19 mouse cellular contexts compared by ENCODE assay signal in the genomic region with DNA sequence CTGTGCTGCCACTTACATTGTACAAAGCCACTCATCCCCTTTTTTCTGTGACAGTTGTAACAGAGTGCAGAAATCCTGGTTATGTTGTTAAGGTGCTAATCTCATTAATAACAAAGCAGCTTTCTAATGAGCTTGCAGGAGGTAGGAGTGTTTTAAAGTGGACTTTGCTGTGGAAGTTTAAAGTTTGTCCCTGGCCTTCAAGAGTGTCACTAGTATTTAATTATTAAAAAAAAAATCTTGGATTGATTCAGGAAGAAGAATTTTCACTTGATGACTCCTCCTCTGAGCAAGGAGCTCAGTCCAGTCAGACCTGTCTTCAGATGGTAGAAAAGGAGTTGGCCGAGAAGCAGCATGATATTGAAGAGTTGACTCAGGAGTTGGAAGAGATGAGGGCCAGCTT. TPM values are rescaled to one million over a fixed set of nuclear protein-coding genes. Genes with fewer than 3 reads are reported as not detected.
DNase-seq lines count a peak whose midpoint lies in the region; ATAC-seq and TF ChIP-seq lines count a peak whose summit lies in the region.
"Had no signal": no experiment of that assay in that cellular context is flagged by ENCODE, and none has a peak within 500 bp of the region (broad histone marks: within the 10 kb centered on the region; RNA-seq: fewer than 3 reads in every experiment).

No protein-coding gene starts in this region.

- no peak overlapping the region for H3K9ac ChIP-seq in kidney, embryonic 15.5 days

- H3K27me3 ChIP-seq in kidney, adult 2 months (replicated peaks; ENCODE audit: control insufficient read depth, insufficient read depth, low read length): no peaks in the 10 kb centered on the region
- H3K27me3 ChIP-seq in kidney, embryonic 15.5 days: no peaks in the 10 kb centered on the region
- H3K27me3 ChIP-seq: CH12.LX, Patski had no signal

- 53% methylated on average over 1 of the region's 1 CpGs for WGBS in kidney, adult 2 months
- 92% methylated on average over 1 of the region's 1 CpGs for WGBS in kidney, embryonic 15.5 days

- TF ChIP-seq CTCF in kidney, adult 2 months (conservative IDR thresholded peaks at IDR 0.05; ENCODE audit: insufficient read depth, insufficient read length, low read depth, low read length): no peak

- no peak for TF ChIP-seq POLR2A in kidney, adult 2 months (IDR thresholded peaks at IDR 0.05; ENCODE audit: low read depth, low read length)

- no peak overlapping the region for H3K27ac ChIP-seq in kidney, adult 2 months (ENCODE audit: insufficient read depth, low read depth, low read length)
- H3K27ac ChIP-seq in kidney, embryonic 15.5 days: no peak overlapping the region

- ATAC-seq in kidney, embryonic 15.5 days (replicated peaks; ENCODE audit: low FRiP score): no peak
- ATAC-seq: activated CD4-positive, CD25-positive, alpha-beta regulatory T cell, adult 4 months; CD4-positive, CD25-positive, alpha-beta regulatory T cell, adult 4 months; Patski had no signal

- no peaks in the 10 kb centered on the region for H3K9me3 ChIP-seq in kidney, embryonic 15.5 days (replicated peaks)
- H3K9me3 ChIP-seq: G1E had no signal

- peaks cover 3% of the 10 kb centered on the region; the same call in 1 of the 2 replicates for H3K36me3 ChIP-seq in kidney, adult 2 months (ENCODE audit: control insufficient read depth, insufficient read depth, low read length)
- peaks cover 76% of the 10 kb centered on the region for H3K36me3 ChIP-seq in kidney, embryonic 15.5 days

- H3K4me3 ChIP-seq in kidney, adult 2 months (ENCODE audit: insufficient read depth, low read depth, low read length): no peak overlapping the region
- no peak overlapping the region for H3K4me3 ChIP-seq in kidney, embryonic 15.5 days (replicated peaks)

- peak; percentile 52 for DNase-seq in kidney, adult 2 months
- no peak for DNase-seq in kidney, postnatal 25 days
- DNase-seq in kidney, adult 9 months: peak; percentile 55
- DNase-seq: adrenal gland, adult 2 months; adrenal gland, adult 8-10 months; adrenal gland, postnatal 10 days; adrenal gland, postnatal 14 days; adrenal gland, postnatal 25 days; adrenal gland, postnatal 36 days; B cell, adult 2 months; cerebellum, adult 11 months; cerebellum, adult 11-12 months; cerebellum, adult 18-20 months had no signal

- 0 out of 2 replicates have a peak, but pooled peaks cover 3% of the 10 kb centered on the region for H3K4me1 ChIP-seq in kidney, adult 2 months (ENCODE audit: control insufficient read depth, insufficient read depth, low read length)
- H3K4me1 ChIP-seq in kidney, embryonic 15.5 days: no peaks in the 10 kb centered on the region

- no peak overlapping the region for H3K4me2 ChIP-seq in kidney, embryonic 15.5 days

RNA-seq across cellular contexts. Expression of gene Akap9, which starts 26.7 kb away (rescaled TPM):
- 5.7 and 6.3 TPM in 2 replicates for polyA plus RNA-seq in kidney, adult 2 months (2012; rRNA removed)
- 124 and 126 TPM in 2 replicates for polyA plus RNA-seq in kidney, embryonic 15.5 days (2015; fragmentation: Nextera tagmentation; extraction: Ambion mirVana)

Comparison
In these comparisons a context has a peak if more than half of its experiments do, and no peak if none do; other contexts are left out.
1. DNase-seq: peak in kidney, adult 2 months (single experiment) and kidney, adult 9 months (single experiment); none in kidney, postnatal 25 days (0 of 2).
2. RNA of gene Akap9, which starts 26.7 kb away (polyA plus RNA-seq): 124 to 126 TPM in kidney, embryonic 15.5 days; 5.7 to 6.3 TPM in kidney, adult 2 months; every median in the first group is over 10 times any median in the second.